Mouse (Mus musculus): ENCODE measurements around the gene Thrap3.
"Not testable (repeated sequence)": the region's sequence is repeated elsewhere in the genome, so short reads cannot be mapped to it uniquely, and the experiment has no call there.

Thrap3 gene

GRCm38 (mm10) chr4:126165092-126165491, 37.5 kb downstream of the Thrap3 start:
- DNase-seq (ENCODE audit: low read depth) = not testable (repeated sequence)

- DNase-seq (ENCODE audit: low read depth) = no peak
Observed at GRCm38 (mm10) chr4:126163685-126164084, 38.9 kb downstream of the Thrap3 start.

- DNase-seq (ENCODE audit: low read depth) = no peak
Observed at GRCm38 (mm10) chr4:126163067-126163659, 39.4 kb downstream of the Thrap3 start, which contains the start of gene Sh3d21. TSS of gene Sh3d21 (minus strand) at chr4:126163491.

- no peak for DNase-seq (ENCODE audit: low read depth)
Observed at GRCm38 (mm10) chr4:126162544-126163066, 40.0 kb downstream of the Thrap3 start.

- no peak for DNase-seq (ENCODE audit: low read depth)
Observed at GRCm38 (mm10) chr4:126161986-126162385, 40.6 kb downstream of the Thrap3 start.

GRCm38 (mm10) chr4:126161456-126161855, 41.1 kb downstream of the Thrap3 start:
- DNase-seq (ENCODE audit: low read depth) = no peak

GRCm38 (mm10) chr4:126160981-126161380, 41.6 kb downstream of the Thrap3 start:
- no peak for DNase-seq (ENCODE audit: low read depth)

GRCm38 (mm10) chr4:126159455-126159854, 43.1 kb downstream of the Thrap3 start:
- DNase-seq (ENCODE audit: low read depth) = no peak

- DNase-seq (ENCODE audit: low read depth) = peak; percentile 49
Observed at GRCm38 (mm10) chr4:126157562-126157961, 45.0 kb downstream of the Thrap3 start.

GRCm38 (mm10) chr4:126156617-126157016, 45.9 kb downstream of the Thrap3 start:
- DNase-seq (ENCODE audit: low read depth) = peak; percentile 39

- no peak for DNase-seq (ENCODE audit: low read depth)
Observed at GRCm38 (mm10) chr4:126155869-126156268, 46.7 kb downstream of the Thrap3 start.

- DNase-seq (ENCODE audit: low read depth) = no peak
Observed at GRCm38 (mm10) chr4:126155183-126155582, 47.4 kb downstream of the Thrap3 start.

GRCm38 (mm10) chr4:126152864-126153263, 49.7 kb downstream of the Thrap3 start:
- DNase-seq (ENCODE audit: low read depth) = no peak

- no peak for DNase-seq (ENCODE audit: low read depth)
Observed at GRCm38 (mm10) chr4:126151701-126152440, 50.7 kb downstream of the Thrap3 start.

GRCm38 (mm10) chr4:126150949-126151320, 51.6 kb downstream of the Thrap3 start:
- no peak for DNase-seq (ENCODE audit: low read depth)

GRCm38 (mm10) chr4:126150297-126150948, 52.1 kb downstream of the Thrap3 start:
- DNase-seq (ENCODE audit: low read depth) = no peak

- no peak for DNase-seq (ENCODE audit: low read depth)
Observed at GRCm38 (mm10) chr4:126149798-126150197, 52.8 kb downstream of the Thrap3 start.

GRCm38 (mm10) chr4:126149041-126149676, 53.4 kb downstream of the Thrap3 start:
- DNase-seq (ENCODE audit: low read depth) = no peak

GRCm38 (mm10) chr4:126148161-126148961, 54.2 kb downstream of the Thrap3 start:
- peak; percentile 56 for DNase-seq (ENCODE audit: low read depth)

- no peak for DNase-seq (ENCODE audit: low read depth)
Observed at GRCm38 (mm10) chr4:126147533-126148160, 54.9 kb downstream of the Thrap3 start, which contains the start of gene Eva1b. TSS of gene Eva1b (plus strand) at chr4:126147744.

GRCm38 (mm10) chr4:126146974-126147532, 55.5 kb downstream of the Thrap3 start:
- no peak for DNase-seq (ENCODE audit: low read depth)

Measured in 416B (cell line).